In genomic region chr14:55824001-55824480, GRCm38 (mm10) we compare ENCODE assay signal across 1 mouse cellular context.
TF ChIP-seq lines count a peak whose summit lies in the region.

No protein-coding gene starts in this region.

TF ChIP-seq in MEL, 35 proteins besides CTCF, POLR2A, EP300 and RAD21 (continued from another document):
- TF ChIP-seq RCOR1 (IDR thresholded peaks at IDR 0.05; ENCODE audit: low read depth, low read length): no peak
- TF ChIP-seq TAL1 (IDR thresholded peaks at IDR 0.05; ENCODE audit: low read length): no peak
- no peak for TF ChIP-seq SMC3 (IDR thresholded peaks at IDR 0.05; ENCODE audit: low read depth, low read length)
- no peak for TF ChIP-seq NRF1 (IDR thresholded peaks at IDR 0.05; ENCODE audit: insufficient read depth, low read depth, low read length, poor library complexity, severe bottlenecking)
- TF ChIP-seq MYB (IDR thresholded peaks at IDR 0.05; ENCODE audit: low read depth, low read length): no peak
- no peak for TF ChIP-seq UBTF (IDR thresholded peaks at IDR 0.05; ENCODE audit: borderline replicate concordance, insufficient read depth, low read depth, low read length)
- no peak for TF ChIP-seq MEF2A (IDR thresholded peaks at IDR 0.05; ENCODE audit: extremely low read depth, insufficient replicate concordance, low read depth, low read length, poor library complexity, severe bottlenecking)
- TF ChIP-seq E2F4 (IDR thresholded peaks at IDR 0.05; ENCODE audit: borderline replicate concordance, low read depth, low read length): no peak
- no peak for TF ChIP-seq MAFK (IDR thresholded peaks at IDR 0.05; ENCODE audit: borderline replicate concordance, low read depth, low read length)
- no peak for TF ChIP-seq ZMIZ1 (IDR thresholded peaks at IDR 0.05; ENCODE audit: low read depth, low read length)
- no peak for TF ChIP-seq USF1 (IDR thresholded peaks at IDR 0.05; ENCODE audit: low read depth, low read length)
- no peak for TF ChIP-seq BHLHE40 (IDR thresholded peaks at IDR 0.05; ENCODE audit: borderline replicate concordance, low read depth, low read length)
- TF ChIP-seq MAX (IDR thresholded peaks at IDR 0.05; ENCODE audit: low read length): no peak
TF ChIP-seq in MEL: peak in this region for 0.
